Comparison of ENCODE assay signal across 8 mouse cellular contexts in the genomic region with DNA sequence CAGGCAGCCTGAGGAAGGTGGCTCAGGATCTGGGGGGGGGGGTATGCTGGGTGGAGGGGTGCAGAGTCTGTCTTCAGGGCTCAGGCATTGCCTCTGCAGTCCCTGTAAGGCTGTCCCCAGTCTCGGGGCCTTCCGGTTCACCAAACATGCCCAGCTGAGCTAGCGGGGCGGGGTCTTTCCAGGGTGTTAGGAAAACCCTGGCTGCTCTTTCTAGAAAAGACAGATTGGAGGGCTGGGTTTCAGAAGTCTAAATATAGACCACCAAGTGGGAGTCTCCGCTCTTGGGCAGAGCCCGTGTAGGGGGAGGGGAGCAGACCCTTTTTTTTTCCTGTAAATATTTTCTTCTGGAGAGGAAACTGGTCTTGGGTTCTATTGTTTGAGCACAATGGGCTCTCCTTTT. TPM values are rescaled to one million over a fixed set of nuclear protein-coding genes. Genes with fewer than 3 reads are reported as not detected.
DNase-seq lines count a peak whose midpoint lies in the region; ATAC-seq lines count a peak whose summit lies in the region.

No protein-coding gene starts in this region.

- peaks cover 7% of the 10 kb centered on the region; the same call in 1 of the 2 replicates for H3K36me3 ChIP-seq in forebrain, embryonic 12.5 days (replicated peaks)
- H3K36me3 ChIP-seq in hindbrain, embryonic 13.5 days = peaks cover 37% of the 10 kb centered on the region
- peaks cover 2% of the 10 kb centered on the region; the same call in 1 of the 2 replicates for H3K36me3 ChIP-seq in liver, embryonic 11.5 days (ENCODE audit: control insufficient read depth, insufficient read depth, low read length)
- H3K36me3 ChIP-seq in neural tube, embryonic 14.5 days (ENCODE audit: control insufficient read depth, insufficient read depth, low read length) = peaks cover 7% of the 10 kb centered on the region

- H3K4me1 ChIP-seq in forebrain, embryonic 12.5 days = peaks cover 33% of the 10 kb centered on the region
- peaks cover 35% of the 10 kb centered on the region for H3K4me1 ChIP-seq in hindbrain, embryonic 13.5 days (replicated peaks)
- H3K4me1 ChIP-seq in liver, embryonic 11.5 days (replicated peaks; ENCODE audit: control insufficient read depth, insufficient read depth, low read length) = peaks cover 43% of the 10 kb centered on the region
- peaks cover 8% of the 10 kb centered on the region; the same call in 1 of the 2 replicates for H3K4me1 ChIP-seq in neural tube, embryonic 14.5 days (ENCODE audit: control insufficient read depth, insufficient read depth, low read length)

- H3K4me2 ChIP-seq in forebrain, embryonic 12.5 days = peak overlapping the region; percentile 11; the same call in 1 of the 2 replicates
- no peak overlapping the region for H3K4me2 ChIP-seq in hindbrain, embryonic 13.5 days
- H3K4me2 ChIP-seq in liver, embryonic 11.5 days = no peak overlapping the region; the same call in 1 of the 2 replicates
- no peak overlapping the region for H3K4me2 ChIP-seq in neural tube, embryonic 14.5 days (ENCODE audit: low read depth, low read length)

- intact Hi-C loops in left cerebral cortex, postnatal 4 days (cut with DNase I) = no loop called here

- peak; percentile 45 for ATAC-seq in forebrain, embryonic 12.5 days (ENCODE audit: low FRiP score)
- 0 out of 2 replicates have a peak, but pooled peaks have one; percentile 41 for ATAC-seq in hindbrain, embryonic 13.5 days (ENCODE audit: low FRiP score)
- ATAC-seq in liver, embryonic 11.5 days (replicated peaks; ENCODE audit: low FRiP score) = no peak
- no peak for ATAC-seq in neural tube, embryonic 14.5 days (ENCODE audit: low read depth)

- H3K27me3 ChIP-seq in forebrain, embryonic 12.5 days = peaks cover 47% of the 10 kb centered on the region
- H3K27me3 ChIP-seq in hindbrain, embryonic 13.5 days = no peaks in the 10 kb centered on the region
- no peaks in the 10 kb centered on the region for H3K27me3 ChIP-seq in liver, embryonic 11.5 days (replicated peaks; ENCODE audit: control insufficient read depth, insufficient read depth, low read length)
- no peaks in the 10 kb centered on the region for H3K27me3 ChIP-seq in neural tube, embryonic 14.5 days (ENCODE audit: control insufficient read depth, insufficient read depth, low read length)

- peak overlapping the region; percentile 29; the same call in 1 of the 2 replicates for H3K9ac ChIP-seq in forebrain, embryonic 12.5 days
- H3K9ac ChIP-seq in hindbrain, embryonic 13.5 days = peak overlapping the region; percentile 56
- H3K9ac ChIP-seq in liver, embryonic 11.5 days (ENCODE audit: low read depth, low read length) = no peak overlapping the region
- no peak overlapping the region for H3K9ac ChIP-seq in neural tube, embryonic 14.5 days (replicated peaks; ENCODE audit: low read depth, low read length)

- peak; percentile 78 for DNase-seq in left cerebral cortex, postnatal 4 days
- no peak for DNase-seq in left cerebral cortex, adult 9 months (ENCODE audit: low spot score in 2 of 2)
- DNase-seq in liver, embryonic 11.5 days (ENCODE audit: low spot score) = no peak
- DNase-seq in B cell, adult 2 months = no peak
- no peak for DNase-seq in cerebellum, adult 9-10 months

- peak overlapping the region; percentile 79 for H3K27ac ChIP-seq in forebrain, embryonic 12.5 days
- H3K27ac ChIP-seq in hindbrain, embryonic 13.5 days = peak overlapping the region; percentile 72
- peak overlapping the region; percentile 69 for H3K27ac ChIP-seq in liver, embryonic 11.5 days (ENCODE audit: low read depth, low read length)
- H3K27ac ChIP-seq in neural tube, embryonic 14.5 days (ENCODE audit: low read depth, low read length) = peak overlapping the region; percentile 34; the same call in 1 of the 2 replicates

- no peaks in the 10 kb centered on the region for H3K9me3 ChIP-seq in forebrain, embryonic 12.5 days
- no peaks in the 10 kb centered on the region for H3K9me3 ChIP-seq in hindbrain, embryonic 13.5 days
- no peaks in the 10 kb centered on the region for H3K9me3 ChIP-seq in liver, embryonic 11.5 days (ENCODE audit: control insufficient read depth, low read length)
- H3K9me3 ChIP-seq in neural tube, embryonic 14.5 days (ENCODE audit: control insufficient read depth, low read length) = no peaks in the 10 kb centered on the region

- 3% methylated on average over 6 of the region's 6 CpGs for WGBS in forebrain, embryonic 12.5 days
- WGBS in hindbrain, embryonic 13.5 days = 3% methylated on average over 6 of the region's 6 CpGs
- 17% methylated on average over 6 of the region's 6 CpGs for WGBS in liver, embryonic 11.5 days
- 3% methylated on average over 6 of the region's 6 CpGs for WGBS in neural tube, embryonic 14.5 days

- H3K4me3 ChIP-seq in forebrain, embryonic 12.5 days (replicated peaks) = no peak overlapping the region
- no peak overlapping the region for H3K4me3 ChIP-seq in hindbrain, embryonic 13.5 days
- no peak overlapping the region for H3K4me3 ChIP-seq in liver, embryonic 11.5 days (ENCODE audit: low read depth, low read length)
- no peak overlapping the region for H3K4me3 ChIP-seq in neural tube, embryonic 14.5 days (ENCODE audit: low read depth, low read length)

RNA-seq across cellular contexts. Expression of gene Fam129b, which starts 32.4 kb away (rescaled TPM):
- total RNA-seq in left cerebral cortex, postnatal 4 days (2021) = 10 to 100 TPM; 55.1 to 63.3 TPM
- polyA plus RNA-seq in forebrain, embryonic 12.5 days (2016; fragmentation: Nextera tagmentation; extraction: Ambion mirVana) = 24.6 and 27.3 TPM in 2 replicates
- polyA plus RNA-seq in hindbrain, embryonic 13.5 days (2015; fragmentation: Nextera tagmentation; extraction: Ambion mirVana) = 31.6 and 32.4 TPM in 2 replicates
- polyA plus RNA-seq in liver, embryonic 11.5 days (2014; fragmentation: Nextera tagmentation; extraction: Ambion mirVana) = 11.1 and 11.9 TPM in 2 replicates
- polyA plus RNA-seq in neural tube, embryonic 14.5 days (2014; fragmentation: Nextera tagmentation; extraction: Ambion mirVana) = 11.8 and 18.3 TPM in 2 replicates

RNA-seq across cellular contexts. Expression of gene Rpl12, which starts 53.1 kb away (rescaled TPM):
- total RNA-seq in left cerebral cortex, postnatal 4 days (2021) = 100 to 1,000 TPM; 200 to 215 TPM
- 115 and 128 TPM in 2 replicates for polyA plus RNA-seq in forebrain, embryonic 12.5 days (2016; fragmentation: Nextera tagmentation; extraction: Ambion mirVana)
- 92.0 and 108 TPM in 2 replicates for polyA plus RNA-seq in hindbrain, embryonic 13.5 days (2015; fragmentation: Nextera tagmentation; extraction: Ambion mirVana)
- polyA plus RNA-seq in liver, embryonic 11.5 days (2014; fragmentation: Nextera tagmentation; extraction: Ambion mirVana) = 276 and 295 TPM in 2 replicates
- polyA plus RNA-seq in neural tube, embryonic 14.5 days (2014; fragmentation: Nextera tagmentation; extraction: Ambion mirVana) = 99.4 and 113 TPM in 2 replicates

RNA-seq across cellular contexts. Expression of gene Lrsam1, which starts 53.1 kb away (rescaled TPM):
- total RNA-seq in left cerebral cortex, postnatal 4 days (2021) = 10 to 100 TPM; 47.6 to 47.7 TPM
- 16.6 and 18.2 TPM in 2 replicates for polyA plus RNA-seq in forebrain, embryonic 12.5 days (2016; fragmentation: Nextera tagmentation; extraction: Ambion mirVana)
- 19.6 and 26.0 TPM in 2 replicates for polyA plus RNA-seq in hindbrain, embryonic 13.5 days (2015; fragmentation: Nextera tagmentation; extraction: Ambion mirVana)
- 6.1 and 6.7 TPM in 2 replicates for polyA plus RNA-seq in liver, embryonic 11.5 days (2014; fragmentation: Nextera tagmentation; extraction: Ambion mirVana)
- 19.3 and 22.8 TPM in 2 replicates for polyA plus RNA-seq in neural tube, embryonic 14.5 days (2014; fragmentation: Nextera tagmentation; extraction: Ambion mirVana)

Comparison
In these comparisons a context has a peak if more than half of its experiments do, and no peak if none do; other contexts are left out.
1. ATAC-seq: peak in forebrain, embryonic 12.5 days (single experiment) and hindbrain, embryonic 13.5 days (single experiment); none in liver, embryonic 11.5 days (single experiment) and neural tube, embryonic 14.5 days (single experiment).
2. H3K9ac ChIP-seq: peak in forebrain, embryonic 12.5 days (single experiment) and hindbrain, embryonic 13.5 days (single experiment); none in liver, embryonic 11.5 days (single experiment) and neural tube, embryonic 14.5 days (single experiment).
3. Peak in every context shown above with its lines, with median percentiles within 50 percentile points of each other: H3K27ac ChIP-seq.